Mouse (Mus musculus): ENCODE results near the gene Ubap2.

GRCm38 (mm10) chr4:41225412-41225811, 49.5 kb downstream of the Ubap2 start:
- TF ChIP-seq HCFC1 (IDR thresholded peaks at IDR 0.05; ENCODE audit: borderline replicate concordance, insufficient read depth, low read length) (no peak), ZNF384 (IDR thresholded peaks at IDR 0.05; ENCODE audit: low read depth, low read length) (no peak), MAFK (IDR thresholded peaks at IDR 0.05; ENCODE audit: insufficient read depth, low read depth, low read length) (no peak), ZC3H11A (IDR thresholded peaks at IDR 0.05; ENCODE audit: borderline replicate concordance, low read depth, low read length) (no peak), CHD2 (IDR thresholded peaks at IDR 0.05; ENCODE audit: low read depth, low read length) (no peak)

All from ES-E14 (cell line).